Mouse (Mus musculus) olfactory bulb, adult 2 months (tissue): ENCODE measurements around the gene Lgals1.

Experiments
- CTCF ChIP-seq: fragments of 200-500 bp; IDR thresholded peaks from 2 replicates; pipeline ENCODE4 v1.5.1; 2012; ENCODE audit warnings: low read depth, mild to moderate bottlenecking, low read length, moderate library complexity; ENCODE audit not compliant: insufficient read depth
- POLR2A ChIP-seq: fragments of 200-500 bp; IDR thresholded peaks from 2 replicates; pipeline ENCODE4 v1.6.1; 2012; ENCODE audit warnings: mild to moderate bottlenecking, low read depth, low read length, moderate library complexity; ENCODE audit not compliant: insufficient read depth

DNA sequence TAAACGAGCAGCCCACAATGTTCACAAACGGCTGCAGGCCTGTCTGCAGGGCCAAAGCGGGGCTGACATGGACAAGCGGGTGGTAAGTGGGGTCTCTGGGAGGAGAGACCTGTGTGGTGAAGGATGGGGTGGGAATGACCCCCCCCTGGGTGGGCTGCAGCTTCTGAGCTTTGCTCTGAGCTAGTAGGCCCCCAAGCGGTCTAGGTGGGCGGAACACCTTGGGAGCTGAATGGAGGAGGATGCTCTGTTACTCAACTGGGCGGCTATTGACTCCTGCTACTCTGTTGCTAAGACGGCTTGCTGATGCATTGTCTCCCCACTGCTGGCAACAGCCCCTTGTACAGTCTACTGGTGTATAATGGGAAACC, 25.1 kb upstream of the Lgals1 start:
- TF ChIP-seq CTCF (no peak), POLR2A (no peak)
